Mouse (Mus musculus): Measurements from ENCODE around the gene Maml3.

Maml3 gene

DNA sequence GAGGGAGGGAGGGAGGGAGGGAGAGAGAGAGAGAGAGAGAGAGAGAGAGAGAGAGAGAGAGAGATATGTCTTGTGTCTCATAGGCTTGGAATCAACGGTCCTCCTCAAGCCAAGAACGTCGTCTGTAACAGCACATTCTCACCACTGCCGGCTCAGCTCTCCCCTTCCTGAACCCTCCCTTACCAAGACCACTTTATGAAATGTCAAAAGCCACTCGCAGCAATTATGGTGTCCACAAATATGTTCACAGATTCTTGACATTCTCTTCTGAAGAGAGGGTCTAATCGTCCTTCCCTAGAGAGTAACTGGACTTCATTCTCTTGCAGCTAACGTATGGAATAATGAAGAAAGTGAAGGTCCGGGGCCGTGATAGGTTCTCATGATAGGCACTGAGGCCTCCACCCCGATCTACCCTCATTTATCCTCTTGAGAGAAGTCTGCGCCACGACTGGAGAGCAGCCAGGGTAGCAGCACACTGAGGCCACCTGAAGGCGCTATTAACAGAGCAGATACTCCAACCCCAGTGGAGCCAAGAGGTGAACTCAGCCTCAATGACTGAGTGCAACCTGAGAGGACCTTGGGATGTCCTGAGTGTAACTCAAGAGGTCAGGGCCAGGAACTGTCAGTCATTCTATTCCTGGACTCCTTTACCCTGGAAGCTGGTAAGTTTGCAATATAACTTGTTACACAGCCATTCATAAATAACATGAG lies 264.6 kb downstream of the Maml3 start:
- CTCF ChIA-PET = no interaction called here

DNA sequence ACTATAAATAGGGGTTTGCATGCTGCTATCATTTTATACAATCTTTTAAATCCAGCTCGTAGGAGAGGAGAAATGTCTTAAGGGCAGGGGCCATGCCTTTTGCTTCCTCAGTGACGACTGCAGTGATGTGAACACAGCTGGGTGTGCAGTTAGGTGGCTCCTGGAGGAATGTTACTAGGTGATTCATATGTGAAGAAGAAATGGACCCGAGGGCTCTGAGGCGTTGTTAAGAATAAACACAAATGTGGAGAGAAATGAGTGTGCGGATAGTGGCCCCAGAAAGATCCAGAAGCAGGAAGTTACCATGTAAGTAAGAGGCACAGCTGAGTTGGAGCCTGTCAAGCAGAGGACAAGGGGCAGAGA lies 265.5 kb downstream of the Maml3 start:
- CTCF ChIA-PET = no interaction called here

DNA sequence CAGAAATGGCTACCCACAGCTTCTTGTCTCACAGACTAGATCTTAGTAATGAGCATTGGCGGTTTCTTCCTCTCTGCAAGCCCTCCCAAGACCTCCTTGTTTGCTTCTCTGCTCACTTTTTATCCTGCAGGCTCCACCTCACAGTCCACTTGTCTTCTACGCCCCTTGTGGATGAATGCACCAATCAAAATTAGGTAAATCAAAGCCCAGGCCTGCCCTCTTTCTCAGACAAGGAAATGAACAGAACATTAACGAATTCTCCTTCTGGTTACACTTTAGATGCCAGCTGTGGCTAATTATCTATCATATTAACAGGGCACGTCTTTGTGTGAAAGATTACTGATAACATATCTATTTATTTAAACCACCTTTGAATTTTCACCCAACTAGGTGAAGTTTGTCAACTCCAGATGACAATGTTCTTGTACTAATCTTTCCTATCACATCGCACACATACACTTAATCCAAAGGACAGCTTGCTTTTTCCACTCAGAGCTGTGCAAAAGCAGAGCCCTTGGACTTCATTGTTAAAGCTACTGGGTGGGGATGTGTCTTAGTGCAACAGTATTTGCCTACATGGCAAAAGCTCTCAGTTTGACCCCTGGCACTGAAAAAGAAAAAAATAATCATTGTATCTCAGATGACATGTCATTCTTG lies 266.1 kb downstream of the Maml3 start:
- CTCF ChIA-PET = no interaction called here

DNA sequence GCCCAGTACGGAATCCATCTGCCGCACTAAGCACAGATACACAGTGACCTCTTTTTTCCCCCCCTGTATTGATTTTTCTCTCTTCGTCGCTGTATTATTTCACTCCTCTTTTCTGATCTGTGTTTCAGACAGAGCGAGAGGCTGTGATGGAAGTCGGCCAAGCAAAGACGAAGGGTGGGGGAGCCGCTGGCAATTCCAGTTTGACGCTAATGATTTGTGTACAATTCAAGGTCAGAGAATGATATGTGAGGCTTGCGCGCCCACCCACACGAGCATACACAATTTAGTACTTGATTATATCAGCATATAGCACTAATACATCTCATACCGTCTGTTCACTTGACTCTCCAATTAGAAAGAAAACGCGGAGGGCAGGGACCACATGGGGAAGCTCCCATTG lies 271.9 kb downstream of the Maml3 start:
- CTCF ChIA-PET = no interaction called here

DNA sequence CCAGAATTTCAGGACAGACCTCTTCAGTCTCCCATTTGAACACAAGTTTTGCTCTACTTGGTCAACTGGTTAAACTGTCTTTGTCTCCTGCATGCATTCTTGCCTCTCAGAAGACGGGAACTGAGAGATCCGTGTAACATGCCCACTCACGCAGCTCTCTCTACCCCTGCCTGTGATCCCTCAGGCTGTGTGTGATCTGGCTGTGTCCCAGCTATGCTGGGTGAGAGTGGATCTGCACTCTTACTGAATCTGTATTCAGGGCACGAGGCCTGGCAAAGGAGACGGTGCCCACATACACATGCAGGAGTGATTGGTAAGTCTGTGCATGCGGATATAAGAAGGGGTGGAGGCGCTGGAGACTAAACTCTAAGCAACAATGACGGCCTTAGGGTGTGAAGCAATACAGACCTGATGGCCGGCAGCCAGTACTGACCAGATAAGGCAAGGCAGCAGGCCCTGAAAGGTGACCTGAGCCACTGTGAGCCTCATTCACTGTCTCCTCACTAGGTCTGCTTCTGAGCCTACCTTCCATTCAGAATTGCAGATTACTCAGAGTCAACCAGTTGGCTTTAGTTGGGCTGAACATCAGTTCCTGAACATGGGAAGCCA lies 274.0 kb downstream of the Maml3 start:
- CTCF ChIA-PET = no interaction called here

DNA sequence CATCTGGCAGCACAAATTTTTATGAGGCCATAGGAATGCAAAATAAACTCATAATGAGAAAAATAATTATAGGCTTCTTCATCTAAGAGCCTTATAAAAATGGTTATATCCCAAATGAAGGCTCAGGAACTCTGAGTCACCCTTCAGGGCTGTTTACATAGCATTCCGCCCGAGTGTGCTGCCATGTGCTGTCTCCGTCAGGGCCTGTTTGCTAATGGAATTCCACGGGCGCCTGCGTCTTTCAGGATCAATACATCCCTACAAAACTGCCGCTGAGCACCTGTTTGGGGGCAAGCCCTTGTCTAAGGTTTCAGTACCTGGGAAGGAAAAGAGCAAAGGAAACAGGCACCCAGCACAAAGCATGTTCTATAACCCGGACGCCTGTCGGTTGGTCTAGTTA lies 279.3 kb downstream of the Maml3 start:
- CTCF ChIA-PET = no interaction called here

DNA sequence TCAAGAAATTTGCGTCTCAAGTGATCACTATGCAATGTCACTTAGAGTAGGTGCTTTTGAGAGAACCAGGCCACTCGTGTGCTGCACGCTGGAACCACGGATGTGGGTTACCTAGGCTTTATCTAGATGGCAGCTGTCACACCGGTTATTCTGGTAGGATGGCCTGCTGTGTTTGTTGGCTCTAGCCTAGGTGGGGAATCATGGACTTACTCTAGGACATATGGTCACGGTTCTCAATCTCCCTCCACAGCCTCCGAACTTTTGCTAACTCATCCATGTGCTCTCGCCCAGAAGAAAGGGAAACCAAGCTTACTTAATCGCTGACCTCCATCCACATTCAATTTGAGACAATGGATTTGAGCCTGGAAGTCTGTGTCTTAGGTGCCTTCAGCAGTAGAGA lies 280.4 kb downstream of the Maml3 start:
- CTCF ChIA-PET = interaction anchor here (0.6 kb wide), 1 partner anchor 179 kb away, joined by 3 read pairs; no protein-coding TSS in a partner anchor

DNA sequence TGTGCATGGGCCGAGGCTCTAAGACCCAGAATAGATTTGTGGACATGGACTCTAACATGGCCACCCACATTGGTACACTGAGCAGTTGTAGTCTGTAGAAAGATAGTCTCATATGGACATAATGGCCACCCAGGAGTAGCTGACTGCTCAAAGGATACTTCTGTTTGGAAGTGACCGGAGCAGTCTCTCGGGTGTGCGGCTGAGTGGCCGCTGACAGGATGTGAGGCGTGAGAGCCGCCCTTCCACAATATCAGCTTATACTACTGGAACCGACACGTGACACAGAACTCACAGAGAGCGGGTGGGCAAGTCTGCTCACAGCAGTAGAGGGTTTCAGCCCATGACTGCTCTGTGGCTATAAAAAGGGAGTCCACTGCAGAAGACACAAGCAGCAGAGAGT lies 283.3 kb downstream of the Maml3 start:
- CTCF ChIA-PET = no interaction called here

DNA sequence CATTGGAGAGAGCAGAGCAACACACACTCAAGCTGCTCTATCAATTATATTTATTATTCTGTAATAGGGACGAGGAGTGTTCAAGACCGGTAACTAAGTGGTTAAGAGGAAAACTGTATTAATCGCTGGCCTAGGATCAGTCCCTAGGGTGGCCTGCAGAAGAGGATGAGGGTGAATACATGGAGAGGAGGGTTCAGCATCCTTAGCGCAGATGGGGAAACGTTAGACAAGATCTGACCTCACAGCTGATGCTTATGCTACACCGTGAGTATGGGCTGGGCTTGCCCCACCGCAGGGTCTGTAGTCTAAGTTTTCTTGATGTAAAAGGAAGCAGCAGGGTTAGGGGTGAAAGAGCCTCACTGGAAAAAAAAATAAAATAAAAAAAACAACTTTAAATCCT lies 285.8 kb downstream of the Maml3 start:
- CTCF ChIA-PET = interaction anchor here (0.6 kb wide), 1 partner anchor 1025 kb away, joined by 12 read pairs; no protein-coding TSS in a partner anchor

DNA sequence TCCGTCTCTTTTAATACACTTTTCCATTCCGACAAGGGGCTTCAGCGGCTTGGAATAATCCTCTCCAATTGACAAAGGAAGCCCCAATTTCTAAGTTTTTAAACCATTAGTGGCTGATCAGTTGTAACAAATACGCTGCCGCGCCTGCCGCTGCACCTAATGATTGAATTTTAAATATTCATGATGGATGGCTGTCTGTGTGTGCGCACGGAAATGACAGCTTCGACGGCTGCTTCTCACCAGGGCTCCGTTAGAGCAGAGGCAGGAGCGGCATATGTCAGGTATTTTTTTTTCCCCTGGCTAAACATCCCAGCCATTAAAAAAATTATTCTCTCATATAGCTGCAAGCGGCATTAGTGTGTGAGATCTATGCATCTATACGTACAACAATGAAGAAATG lies 287.0 kb downstream of the Maml3 start:
- CTCF ChIA-PET = interaction anchor here (0.6 kb wide), 1 partner anchor 222 kb away, joined by 3 read pairs; no protein-coding TSS in a partner anchor

DNA sequence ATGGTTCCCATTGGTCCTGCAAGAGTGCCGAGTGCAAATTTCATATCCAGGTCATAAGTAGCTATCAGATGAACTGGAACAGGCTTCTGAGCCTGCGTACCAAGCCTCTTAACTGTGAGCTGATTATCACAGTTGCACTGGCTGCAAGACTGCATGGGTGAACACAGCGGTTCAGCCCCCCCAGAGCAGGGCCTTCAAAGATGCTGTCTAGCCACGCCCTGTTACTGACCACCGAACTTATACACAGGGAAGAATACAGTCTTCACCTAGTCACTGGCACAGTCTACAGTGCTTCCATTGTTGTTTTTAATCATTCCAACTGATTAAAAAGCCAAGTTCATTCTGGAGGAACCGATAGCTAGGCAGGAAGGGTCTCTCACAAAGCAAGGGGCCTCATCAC lies 287.5 kb downstream of the Maml3 start:
- CTCF ChIA-PET = no interaction called here

DNA sequence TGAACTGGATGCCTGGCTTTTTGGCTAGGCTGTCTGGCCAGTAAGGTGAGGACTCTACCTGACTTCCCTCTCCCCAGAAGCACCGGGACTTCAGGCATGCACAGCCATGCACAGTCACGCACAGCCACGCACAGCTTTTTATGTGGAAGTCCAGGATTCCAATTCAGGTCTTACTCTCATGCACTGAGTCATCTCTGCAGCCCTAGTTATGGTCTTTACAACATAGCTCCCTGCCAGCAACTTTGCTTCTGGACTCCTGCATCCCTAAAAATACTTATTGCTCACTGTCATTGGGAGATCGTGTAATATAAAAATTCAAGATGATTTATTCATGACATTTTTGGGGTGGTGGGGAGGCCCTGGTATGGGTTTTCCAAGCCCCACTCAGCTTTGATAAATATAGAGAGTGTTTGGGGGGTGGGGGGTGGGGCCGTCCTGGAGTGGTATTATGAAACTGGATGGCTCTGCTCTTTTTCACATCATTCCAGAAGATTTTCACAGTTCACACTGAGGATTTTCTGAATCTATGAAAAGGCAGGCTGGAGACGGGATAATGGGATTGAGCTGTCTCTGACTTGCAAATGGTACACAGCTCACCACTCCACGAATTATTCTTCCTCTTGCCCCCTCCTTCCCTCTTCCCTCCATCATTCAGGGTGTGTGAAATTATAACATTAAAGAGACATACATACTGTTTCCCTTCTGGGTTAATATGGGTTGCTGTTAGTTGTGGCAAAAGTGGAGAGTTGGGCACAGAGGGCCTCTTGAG lies 288.2 kb downstream of the Maml3 start:
- CTCF ChIA-PET = no interaction called here

DNA sequence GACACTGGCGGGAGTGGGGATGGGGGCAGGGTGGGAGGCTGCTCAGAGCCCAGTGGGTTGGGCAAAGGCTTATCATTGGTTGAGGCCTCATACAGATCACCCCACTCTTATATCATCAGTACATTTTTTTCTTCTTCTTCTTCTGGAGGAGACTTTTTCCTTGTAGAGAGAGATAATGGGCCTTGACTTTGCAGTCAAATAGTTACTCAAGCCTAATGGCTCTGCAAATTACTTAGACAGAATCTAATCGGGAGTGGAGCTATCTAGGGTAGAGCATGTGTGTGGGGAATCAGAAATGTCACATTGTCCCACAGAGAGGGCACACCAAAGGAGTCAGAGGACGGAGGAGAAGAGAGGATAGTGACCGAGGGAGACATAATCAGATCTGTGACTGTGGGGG lies 290.8 kb downstream of the Maml3 start:
- CTCF ChIA-PET = no interaction called here

DNA sequence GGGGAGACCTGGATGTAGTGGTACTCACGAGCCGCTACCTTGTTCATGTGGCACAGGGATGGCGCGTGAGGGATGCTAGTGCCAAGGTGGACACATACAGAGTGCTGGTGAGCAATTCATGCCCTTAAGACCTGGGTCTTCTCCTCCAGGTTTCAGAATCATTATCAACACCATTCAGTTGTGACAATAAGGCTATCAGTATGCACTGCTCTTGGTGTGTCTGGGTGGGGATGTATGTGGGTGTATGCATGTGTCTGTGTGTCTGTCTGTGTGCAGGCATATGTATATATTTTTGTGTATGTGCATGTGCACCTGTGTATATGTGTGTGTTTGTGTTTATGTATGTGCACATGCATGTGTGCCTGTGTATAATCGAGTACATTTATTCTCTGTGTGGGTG lies 291.7 kb downstream of the Maml3 start:
- CTCF ChIA-PET = no interaction called here

DNA sequence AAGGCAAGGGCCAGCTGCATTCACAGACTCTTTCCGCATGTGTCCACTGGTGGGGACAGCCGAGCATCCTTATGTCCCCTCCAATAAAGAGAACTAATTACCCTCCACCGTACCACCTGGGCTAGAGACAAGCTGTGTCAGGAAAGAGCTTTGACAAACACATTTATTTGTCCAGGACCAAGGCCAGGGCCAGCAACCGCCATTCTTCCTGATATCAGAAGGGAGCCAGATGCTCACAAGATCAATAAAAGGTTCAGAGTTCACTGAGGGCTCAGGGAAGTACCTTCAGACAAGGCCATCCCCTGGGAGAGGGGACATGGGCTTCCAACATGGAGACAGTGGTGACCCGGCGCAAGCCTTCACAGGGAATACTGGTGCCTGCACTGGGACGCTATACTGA lies 294.1 kb downstream of the Maml3 start:
- CTCF ChIA-PET = no interaction called here

DNA sequence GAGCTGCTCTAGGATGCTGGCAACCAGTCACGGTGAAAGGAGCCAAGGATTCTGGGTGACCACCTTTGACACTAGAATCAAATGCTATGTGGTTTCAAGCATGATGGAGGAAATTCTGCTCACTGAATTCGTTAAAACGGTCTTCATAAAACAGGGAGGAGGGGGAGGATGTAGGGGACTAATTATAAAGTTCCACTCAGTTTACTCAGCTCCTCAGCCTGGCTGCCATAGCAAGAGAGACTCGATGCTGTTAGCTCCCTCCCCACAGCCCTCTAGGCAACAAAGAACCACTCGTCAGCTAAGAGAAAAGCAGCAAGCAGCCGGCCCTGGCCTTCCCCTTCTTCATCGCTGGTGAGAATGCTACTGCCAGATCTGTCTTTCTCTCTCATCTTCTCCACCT lies 295.1 kb downstream of the Maml3 start:
- CTCF ChIA-PET = no interaction called here

DNA sequence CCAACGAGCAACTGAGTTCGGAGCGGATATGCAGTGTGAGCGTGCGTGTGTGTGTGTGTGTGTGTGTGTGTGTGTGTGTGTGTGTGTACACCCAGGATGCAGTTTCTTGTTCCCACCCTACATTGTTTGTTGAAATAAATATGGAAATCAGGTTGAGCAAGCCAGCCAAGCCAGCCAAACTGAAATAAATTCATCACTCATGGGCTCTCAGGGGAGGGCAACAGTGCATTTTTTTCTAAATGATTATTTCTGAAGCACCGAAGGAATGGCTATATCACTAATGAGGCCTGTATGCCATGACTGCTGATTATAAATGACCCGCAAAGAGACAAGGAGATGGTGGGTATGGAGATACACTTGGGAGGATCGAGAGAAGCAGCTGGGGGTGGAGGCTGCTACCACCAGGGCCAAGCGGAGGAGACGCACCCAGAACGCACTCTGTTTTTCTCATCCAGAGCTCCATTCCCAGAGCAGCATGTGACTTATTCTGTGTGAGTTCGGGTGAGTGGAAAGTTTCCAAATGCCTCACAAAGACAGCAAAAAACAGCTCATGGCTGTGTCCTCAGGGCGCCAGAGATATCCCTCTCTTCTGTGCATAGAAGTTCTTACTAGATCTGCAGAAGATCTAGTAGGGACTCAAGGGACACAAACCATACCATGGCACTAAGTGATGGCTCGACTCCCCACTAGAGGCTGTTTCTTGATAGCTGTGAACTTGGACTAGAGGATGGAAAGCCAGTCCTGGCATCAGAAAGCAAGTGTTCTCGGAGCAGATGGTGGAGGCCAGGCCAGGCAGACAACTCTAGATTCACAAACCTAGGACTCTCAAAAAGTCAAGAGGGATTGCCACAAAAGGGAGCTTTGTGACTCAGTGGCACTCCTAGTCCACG lies 296.6 kb downstream of the Maml3 start:
- CTCF ChIA-PET = no interaction called here

DNA sequence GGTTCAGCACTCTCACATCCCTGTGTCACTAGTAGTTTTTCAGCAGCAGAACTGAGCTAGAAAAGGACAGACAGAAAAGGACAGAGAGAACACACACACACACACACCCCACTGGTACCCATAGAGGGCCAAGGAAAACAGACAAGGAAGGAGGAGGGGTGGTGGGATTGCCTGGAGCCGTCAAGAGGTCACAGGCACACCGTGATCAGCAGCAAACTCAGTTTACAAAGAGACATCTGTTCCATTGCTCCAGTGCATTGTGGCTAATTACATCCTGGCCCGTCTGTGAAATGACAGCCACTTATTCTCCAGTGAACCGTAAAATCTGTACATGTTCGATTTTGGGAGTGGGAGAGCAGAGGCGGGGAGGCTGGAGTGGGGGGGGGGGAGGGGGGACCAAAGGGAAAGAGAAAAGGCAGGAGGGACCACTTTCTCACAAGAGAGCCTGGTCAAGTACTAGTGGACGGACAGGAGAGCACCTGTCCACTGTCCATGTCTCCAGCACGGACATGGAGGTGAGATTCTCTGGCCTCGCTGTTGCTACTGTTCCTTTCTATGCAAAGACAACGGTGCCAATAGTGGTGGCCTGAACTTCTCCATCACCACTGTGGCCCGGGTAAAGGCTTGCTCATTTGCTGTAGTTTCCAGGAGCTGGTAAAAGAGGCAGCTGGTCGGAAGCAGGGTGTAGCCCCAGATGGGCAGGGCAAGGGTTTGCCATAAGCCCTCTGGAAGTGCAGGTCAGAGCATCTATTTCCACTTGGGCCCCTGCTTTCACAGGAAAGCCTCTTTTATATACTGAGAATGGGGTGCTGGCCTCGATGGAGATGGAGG lies 299.2 kb downstream of the Maml3 start:
- CTCF ChIA-PET = no interaction called here

DNA sequence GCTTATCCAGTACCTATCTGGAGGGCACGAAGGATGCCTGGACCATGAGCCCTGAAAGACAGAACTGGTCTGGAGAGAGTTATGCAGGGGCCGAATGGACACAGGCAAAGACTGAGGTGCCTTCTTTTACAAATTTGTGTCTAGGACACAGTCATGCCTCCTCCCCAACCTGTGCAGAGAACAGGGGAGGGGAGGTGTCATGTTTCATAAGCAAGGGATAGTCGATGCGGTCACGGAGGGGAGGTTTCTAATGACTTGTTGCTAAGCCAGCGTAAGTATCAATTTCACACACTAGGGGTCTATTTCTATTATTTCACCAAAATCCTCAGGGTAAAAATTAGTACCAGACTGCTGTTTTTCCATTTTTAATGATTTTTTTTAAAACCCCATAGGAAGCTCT lies 301.0 kb downstream of the Maml3 start:
- CTCF ChIA-PET = no interaction called here

DNA sequence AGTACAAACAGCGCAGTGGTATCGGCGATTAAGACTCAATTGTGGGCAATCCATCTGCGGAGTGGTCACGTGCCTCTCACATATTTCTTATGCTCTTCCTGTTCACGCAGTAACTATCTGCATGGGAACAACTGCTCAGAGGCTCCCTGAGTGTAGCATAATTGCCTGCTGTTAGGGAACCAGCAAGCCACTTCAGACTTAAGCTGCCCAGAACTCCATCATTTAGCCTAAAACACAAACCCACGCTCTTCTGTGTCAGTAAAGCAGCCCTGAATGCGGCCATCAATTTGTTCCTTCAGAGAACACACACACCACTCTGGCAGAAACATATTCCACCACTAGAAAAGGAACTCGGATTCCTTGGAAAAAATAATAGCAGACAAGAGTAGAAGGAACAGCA lies 305.2 kb downstream of the Maml3 start:
- CTCF ChIA-PET = no interaction called here

DNA sequence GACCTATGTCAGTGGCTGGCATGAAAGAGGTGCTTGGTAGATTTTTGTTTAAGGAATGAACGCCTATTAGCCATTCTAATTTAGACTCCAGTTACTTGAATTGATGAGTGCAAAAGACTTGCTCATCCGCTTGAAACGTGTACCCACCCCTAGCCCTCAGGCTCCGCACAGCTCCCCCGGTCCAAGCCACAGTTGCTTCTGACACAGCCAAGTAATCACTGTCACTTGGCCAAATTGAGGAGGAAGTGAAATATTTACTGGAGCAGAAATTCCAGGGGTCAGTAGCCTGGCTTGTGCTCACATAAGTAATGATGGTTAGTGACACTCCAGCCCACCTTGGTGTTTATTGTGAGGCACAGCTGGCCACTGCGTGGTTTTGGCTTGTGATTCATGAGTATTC lies 308.0 kb downstream of the Maml3 start:
- CTCF ChIA-PET = no interaction called here
